Mouse (Mus musculus) splenic B cell, adult 2 months (primary cell): Measurements from ENCODE around the gene Il5.
"Not testable (repeated sequence)": the region's sequence is repeated elsewhere in the genome, so short reads cannot be mapped to it uniquely, and the experiment has no call there.

Experiments used
- DNase-seq: peaks from one replicate; pipeline ENCODE4 v3.0.0-alpha.2; 2011; ENCODE audit warnings: low read depth, low spot score
- H3K27me3 ChIP-seq: 2 replicates; pipeline ENCODE4 v1.6.1; 2012; ENCODE audit warnings: mild to moderate bottlenecking, low read length, moderate library complexity, mixed read lengths; ENCODE audit not compliant: control insufficient read depth, poor library complexity, insufficient read depth, severe bottlenecking
- H3K36me3 ChIP-seq: 2 replicates; pipeline ENCODE4 v1.6.1; 2012; ENCODE audit warnings: mild to moderate bottlenecking, low read length, moderate library complexity, mixed read lengths; ENCODE audit not compliant: control insufficient read depth, poor library complexity, insufficient read depth, severe bottlenecking

Gene Il5

GRCm38 (mm10) chr11:53733824-53734223 lies 13.2 kb downstream of the Il5 start:
- peak; percentile 56 for DNase-seq
- no peaks in the 10 kb centered on the region for H3K27me3 ChIP-seq
- no peaks in the 10 kb centered on the region for H3K36me3 ChIP-seq

- no peaks in the 10 kb centered on the region for H3K36me3 ChIP-seq
- no peaks in the 10 kb centered on the region for H3K27me3 ChIP-seq
- DNase-seq, result no peak
Measured at GRCm38 (mm10) chr11:53734431-53734830, 13.8 kb downstream of the Il5 start.

DNA sequence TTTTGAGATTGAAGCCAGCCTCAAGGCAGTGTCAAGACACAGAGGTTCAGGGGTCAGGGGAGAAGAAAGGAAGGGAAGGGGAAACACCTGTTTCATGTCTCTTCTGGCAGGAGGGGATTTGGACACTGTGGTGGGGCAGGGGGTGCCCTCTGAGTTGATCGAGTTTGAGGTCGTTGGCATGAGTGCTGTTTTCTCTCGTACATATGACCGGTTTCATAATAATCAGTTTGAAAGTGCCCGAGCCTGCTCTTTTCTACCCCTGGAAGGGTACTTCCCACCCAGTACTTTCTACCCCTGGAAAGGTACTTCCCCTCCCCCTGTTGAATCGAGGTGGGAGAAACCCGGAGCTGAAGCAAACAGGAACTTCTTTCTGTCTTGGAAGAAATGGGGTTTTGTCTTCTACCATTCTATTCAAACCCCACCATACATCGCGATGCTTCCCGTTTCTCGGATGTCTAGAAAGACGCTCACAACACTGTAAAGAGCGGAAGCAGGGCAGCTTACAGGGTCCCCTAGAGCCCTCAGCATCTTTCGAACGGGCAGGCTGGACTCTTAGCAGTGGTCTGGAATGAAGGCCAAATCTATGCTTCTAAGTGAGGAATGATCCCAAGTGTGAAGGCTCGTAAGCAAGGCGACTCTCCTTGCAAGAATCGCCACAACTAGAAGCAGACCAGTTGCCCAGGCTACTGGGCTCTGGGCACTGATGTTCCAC lies 14.5 kb downstream of the Il5 start:
- no peaks in the 10 kb centered on the region for H3K27me3 ChIP-seq
- no peak for DNase-seq
- H3K36me3 ChIP-seq, result no peaks in the 10 kb centered on the region

DNA sequence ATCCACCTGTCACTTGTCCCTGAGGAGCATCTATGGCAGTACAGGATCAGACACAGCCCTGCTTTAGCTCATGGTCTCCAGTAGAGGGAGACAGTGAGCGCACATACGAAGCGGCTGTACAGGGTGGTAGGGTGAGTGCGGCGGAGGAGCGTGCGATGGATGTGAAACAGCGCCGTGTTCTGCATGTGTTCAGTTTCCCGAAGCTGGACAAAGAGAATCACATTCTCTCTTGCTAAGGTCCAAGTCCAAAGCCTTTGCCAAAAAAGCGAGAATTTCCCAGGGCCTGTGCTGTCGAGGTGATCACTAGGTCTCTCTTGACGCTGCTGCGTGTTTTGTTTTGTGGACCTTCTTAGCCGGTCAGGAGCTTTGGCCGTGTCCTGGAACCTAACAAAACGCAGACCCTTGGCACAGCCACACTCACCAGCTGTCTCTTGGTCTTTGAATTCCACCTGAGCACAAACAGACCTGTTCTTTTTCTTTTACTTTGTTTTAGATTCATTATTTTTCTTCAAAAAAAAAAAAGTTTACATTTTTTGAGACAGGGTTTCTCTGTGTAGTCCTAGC lies 15.2 kb downstream of the Il5 start:
- H3K36me3 ChIP-seq, result no peaks in the 10 kb centered on the region
- DNase-seq, result peak; percentile 91
- no peaks in the 10 kb centered on the region for H3K27me3 ChIP-seq

- H3K27me3 ChIP-seq, result no peaks in the 10 kb centered on the region
- no peaks in the 10 kb centered on the region for H3K36me3 ChIP-seq
- peak; percentile 91 for DNase-seq
Measured at GRCm38 (mm10) chr11:53736771-53737572, 16.4 kb downstream of the Il5 start.

DNA sequence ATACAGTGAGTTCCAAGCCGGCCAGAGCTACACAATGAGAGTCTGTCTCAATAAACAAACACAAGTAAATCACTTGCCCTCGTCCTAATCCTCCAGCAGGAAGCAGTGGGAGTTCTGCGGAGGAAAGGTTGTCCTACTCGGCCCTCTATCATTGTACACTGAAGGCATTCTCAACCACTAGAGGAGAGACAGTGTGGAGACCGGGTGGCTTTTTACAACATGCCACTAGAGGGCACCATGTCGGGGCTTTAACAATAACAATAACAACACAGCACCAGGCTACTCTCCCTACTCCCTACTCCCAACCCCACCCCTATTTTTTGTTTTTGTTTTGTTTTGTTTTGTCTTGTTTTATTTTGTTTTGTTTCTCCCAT lies 17.0 kb downstream of the Il5 start:
- Histone ChIP-seq H3K27me3 (no peaks in the 10 kb centered on the region), H3K36me3 (no peaks in the 10 kb centered on the region)
- peak; percentile 76 for DNase-seq

DNA sequence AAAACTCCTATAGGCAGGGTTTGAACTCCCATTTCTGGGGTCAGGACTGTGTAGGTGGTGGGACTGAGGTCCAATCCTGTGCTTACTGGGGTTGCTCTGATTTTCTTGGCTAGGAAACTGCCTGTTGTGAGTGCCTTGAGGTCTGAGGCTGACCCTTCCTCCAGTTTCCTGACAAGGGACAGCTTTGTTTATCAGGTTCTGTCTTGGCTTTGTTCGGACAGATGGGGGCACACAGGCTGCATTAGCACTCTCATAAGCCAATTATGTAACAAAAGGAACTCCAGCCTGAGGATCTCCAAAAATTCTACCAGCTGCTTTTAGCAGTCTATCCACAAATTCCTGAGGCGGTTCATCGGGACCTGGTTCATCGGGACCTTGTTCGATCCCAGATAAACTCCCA lies 21.8 kb downstream of the Il5 start:
- Histone ChIP-seq H3K27me3 (no peaks in the 10 kb centered on the region), H3K36me3 (no peaks in the 10 kb centered on the region)
- no peak for DNase-seq

- Histone ChIP-seq H3K27me3 (no peaks in the 10 kb centered on the region), H3K36me3 (no peaks in the 10 kb centered on the region)
- no peak for DNase-seq
Measured at GRCm38 (mm10) chr11:53745260-53745659, 24.7 kb downstream of the Il5 start.

- Histone ChIP-seq H3K36me3 (no peaks in the 10 kb centered on the region), H3K27me3 (no peaks in the 10 kb centered on the region)
- peak; percentile 69 for DNase-seq
Measured at GRCm38 (mm10) chr11:53747985-53748384, 27.4 kb downstream of the Il5 start.

DNA sequence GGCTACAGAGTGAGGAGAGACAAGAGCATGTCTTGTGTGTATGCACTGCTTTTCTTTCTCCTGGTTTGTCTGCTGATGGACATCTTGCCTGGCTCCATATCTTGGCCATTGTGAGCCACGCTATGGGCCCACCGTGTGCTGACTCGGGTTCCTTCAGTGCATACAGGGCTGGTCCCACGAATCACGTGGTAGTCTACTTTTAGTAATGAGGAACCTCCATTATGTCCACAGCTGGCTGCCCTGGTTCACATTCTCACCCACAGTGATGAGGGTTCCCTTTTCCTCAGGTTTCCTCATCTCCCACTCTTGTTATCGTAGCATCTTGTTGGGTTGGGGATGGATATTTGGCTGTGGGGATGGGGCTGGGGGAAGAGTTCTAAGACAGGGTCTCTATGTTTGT lies 28.0 kb downstream of the Il5 start:
- peak; percentile 57 for DNase-seq
- Histone ChIP-seq H3K27me3 (no peaks in the 10 kb centered on the region), H3K36me3 (no peaks in the 10 kb centered on the region)

DNA sequence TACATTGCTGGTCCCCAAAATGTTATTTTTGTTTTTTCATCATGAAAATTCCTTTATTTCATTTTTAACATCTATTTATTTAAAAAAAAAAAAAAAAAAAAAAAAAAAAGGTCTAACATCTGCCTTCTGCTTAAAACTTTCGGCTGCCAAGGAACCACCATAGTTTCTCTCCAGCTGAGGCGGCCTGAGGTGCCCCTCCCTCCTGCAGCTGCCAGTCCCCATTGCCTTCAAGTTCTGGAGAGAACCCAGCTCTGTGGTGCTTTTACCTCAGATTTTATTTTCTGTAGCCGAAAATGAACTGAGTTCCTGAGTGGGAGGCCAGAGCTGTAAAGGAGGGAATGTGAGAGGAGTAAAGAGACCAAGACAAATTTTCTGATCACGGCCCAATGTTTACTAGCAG lies 28.7 kb downstream of the Il5 start:
- no peak for DNase-seq
- Histone ChIP-seq H3K27me3 (no peaks in the 10 kb centered on the region), H3K36me3 (no peaks in the 10 kb centered on the region)

- no peak for DNase-seq
- Histone ChIP-seq H3K36me3 (no peaks in the 10 kb centered on the region), H3K27me3 (no peaks in the 10 kb centered on the region)
Measured at GRCm38 (mm10) chr11:53749716-53750352, 29.2 kb downstream of the Il5 start.

- DNase-seq, result no peak
- H3K27me3 ChIP-seq, result no peaks in the 10 kb centered on the region
- H3K36me3 ChIP-seq, result no peaks in the 10 kb centered on the region
Measured at GRCm38 (mm10) chr11:53755011-53755595, 34.5 kb downstream of the Il5 start.

- no peaks in the 10 kb centered on the region for H3K27me3 ChIP-seq
- DNase-seq, result no peak
- no peaks in the 10 kb centered on the region for H3K36me3 ChIP-seq
Measured at GRCm38 (mm10) chr11:53757612-53758011, 37.0 kb downstream of the Il5 start.

- not testable (repeated sequence) for H3K36me3 ChIP-seq, H3K27me3 ChIP-seq
- DNase-seq, result peak; percentile 71
Measured at GRCm38 (mm10) chr11:53758033-53758432, 37.4 kb downstream of the Il5 start.
